Mouse (Mus musculus) right cerebral cortex, postnatal 10 days (tissue): ENCODE measurements around the gene Ccdc144b.

Experiments used
- DNase-seq, 2 experiments: peaks; one replicate each; pipeline ENCODE4 v3.0.0; 2021; ENCODE audit warnings: low spot score in 2 of 2

Ccdc144b gene

DNA sequence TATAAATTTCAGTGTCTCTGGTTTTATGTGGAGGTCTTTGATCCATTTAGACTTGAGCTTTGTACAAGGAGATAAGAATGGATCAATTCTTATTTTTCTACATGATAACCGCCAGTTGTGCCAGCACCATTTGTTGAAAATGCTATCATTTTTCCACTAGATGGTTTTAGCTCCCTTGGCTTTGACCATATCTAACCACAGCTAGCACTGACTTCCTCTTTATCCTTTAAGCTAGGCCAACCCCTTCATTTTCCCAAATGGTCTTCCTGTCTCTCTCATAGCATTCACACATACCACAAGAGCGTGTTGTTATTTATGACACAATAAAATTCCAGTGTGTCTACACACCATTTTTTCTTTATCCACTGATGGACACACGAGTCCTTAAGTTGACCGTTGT, 23.4 kb downstream of the Ccdc144b start:
- DNase-seq: no peak

DNA sequence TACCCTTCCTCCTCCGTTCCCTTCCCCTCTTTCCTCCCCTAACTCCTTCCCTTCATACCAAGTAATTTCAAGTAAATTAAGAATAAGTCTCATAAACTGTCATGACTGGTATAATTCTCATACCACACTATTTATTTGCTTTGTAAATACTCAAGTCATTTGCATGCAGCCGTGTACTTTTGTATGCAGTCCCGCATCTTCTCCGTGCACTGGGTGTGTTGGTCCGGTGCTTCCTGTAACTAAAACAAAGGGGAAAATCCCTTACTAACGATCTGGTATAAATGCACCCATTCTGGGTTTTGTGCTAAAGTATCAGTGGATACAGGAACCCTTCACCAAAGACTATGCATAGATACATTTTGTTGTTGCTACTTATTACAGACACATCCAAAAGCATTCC, 27.6 kb downstream of the Ccdc144b start:
- no peak for DNase-seq

DNA sequence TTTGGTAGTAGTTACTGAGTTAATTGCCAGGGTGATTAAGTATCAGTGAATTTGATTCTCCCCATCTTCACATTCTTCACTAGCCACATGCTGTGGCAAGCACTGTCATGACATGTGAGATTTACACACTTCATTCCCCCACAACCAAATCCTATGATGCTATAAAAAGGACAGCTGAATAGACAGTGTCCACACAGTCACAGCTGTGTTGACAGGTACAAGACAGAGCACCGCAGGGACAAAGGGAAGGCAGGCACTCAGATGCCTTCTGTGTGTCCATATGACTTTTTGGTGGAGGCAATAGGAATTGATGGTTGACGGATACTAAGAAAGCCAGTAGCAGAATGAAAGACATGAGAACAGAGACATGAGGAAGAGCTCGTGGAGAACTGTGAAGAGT, 42.1 kb downstream of the Ccdc144b start:
- no peak for DNase-seq

DNA sequence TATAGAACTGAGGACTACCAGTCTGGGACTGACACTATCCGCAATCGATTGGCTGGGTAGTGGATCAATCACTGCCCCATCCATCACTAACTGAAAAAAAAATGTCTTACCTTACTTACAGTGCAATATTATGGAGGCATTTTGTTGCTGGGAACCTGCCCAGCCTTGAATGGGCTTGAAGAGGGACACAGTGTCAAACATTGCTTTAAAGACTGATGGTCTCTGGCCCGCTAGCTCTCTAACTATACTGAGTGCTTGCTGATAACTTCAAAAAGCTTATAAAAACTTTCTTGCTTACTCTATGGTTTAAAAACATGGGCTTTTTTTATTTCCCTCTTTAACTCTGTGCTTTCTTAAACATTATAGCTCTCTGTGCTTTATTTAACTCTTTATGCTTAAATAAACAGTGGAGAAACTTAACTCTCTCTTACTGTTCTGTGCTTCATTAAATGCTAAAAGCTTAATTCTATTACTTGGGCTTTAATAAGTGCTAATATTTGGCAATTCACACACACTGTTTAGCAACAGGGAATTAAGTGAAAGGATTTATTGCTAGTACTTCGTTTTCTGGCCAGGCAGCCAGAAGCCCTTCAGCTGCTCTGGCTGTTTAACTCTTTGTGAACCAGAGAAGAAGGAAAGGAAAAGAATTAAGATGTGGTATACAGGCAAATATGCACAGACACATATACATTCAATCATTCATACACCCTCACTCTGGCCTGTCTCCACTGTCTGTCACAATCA, 44.8 kb downstream of the Ccdc144b start:
- DNase-seq: no peak

DNA sequence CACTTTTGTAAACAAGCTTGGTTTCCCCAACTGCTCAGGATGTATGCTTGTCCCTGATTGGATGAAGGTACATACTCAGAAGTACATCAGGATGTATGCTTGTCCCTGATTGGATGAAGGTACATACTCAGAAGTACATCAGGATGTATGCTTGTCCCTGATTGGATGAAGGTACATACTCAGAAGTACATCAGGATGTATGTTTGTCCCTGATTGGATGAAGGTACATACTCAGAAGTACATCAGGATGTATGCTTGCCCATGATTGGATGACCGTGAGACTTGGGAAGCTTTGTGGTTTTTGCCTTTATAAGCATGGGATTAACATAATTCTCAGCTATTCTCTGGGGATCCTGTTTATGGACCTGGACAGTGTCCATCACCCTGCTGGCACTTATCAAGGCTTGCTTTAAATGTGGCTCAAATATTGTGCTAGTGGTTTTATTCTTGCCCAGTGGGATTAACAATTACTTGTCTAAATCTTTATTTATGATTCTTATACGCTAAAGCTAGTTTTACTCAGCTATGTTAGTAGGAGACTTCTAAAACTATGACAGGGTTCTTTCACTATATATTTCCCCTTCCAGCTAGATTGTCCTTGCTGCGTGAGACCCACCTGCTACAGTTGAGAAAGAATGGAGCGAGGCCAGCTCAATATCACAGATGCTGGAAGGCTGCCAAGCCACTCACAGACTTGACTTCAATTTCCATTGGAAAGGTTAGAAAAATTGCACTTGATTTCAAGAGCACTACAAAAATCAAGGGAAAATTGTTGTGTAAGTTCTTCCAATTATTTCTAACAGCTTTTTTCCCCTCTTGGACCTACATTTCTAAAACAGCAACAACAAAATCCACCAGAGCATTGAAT, 49.1 kb downstream of the Ccdc144b start:
- peak in 1 of 2 experiments; percentile 33 for DNase-seq

DNA sequence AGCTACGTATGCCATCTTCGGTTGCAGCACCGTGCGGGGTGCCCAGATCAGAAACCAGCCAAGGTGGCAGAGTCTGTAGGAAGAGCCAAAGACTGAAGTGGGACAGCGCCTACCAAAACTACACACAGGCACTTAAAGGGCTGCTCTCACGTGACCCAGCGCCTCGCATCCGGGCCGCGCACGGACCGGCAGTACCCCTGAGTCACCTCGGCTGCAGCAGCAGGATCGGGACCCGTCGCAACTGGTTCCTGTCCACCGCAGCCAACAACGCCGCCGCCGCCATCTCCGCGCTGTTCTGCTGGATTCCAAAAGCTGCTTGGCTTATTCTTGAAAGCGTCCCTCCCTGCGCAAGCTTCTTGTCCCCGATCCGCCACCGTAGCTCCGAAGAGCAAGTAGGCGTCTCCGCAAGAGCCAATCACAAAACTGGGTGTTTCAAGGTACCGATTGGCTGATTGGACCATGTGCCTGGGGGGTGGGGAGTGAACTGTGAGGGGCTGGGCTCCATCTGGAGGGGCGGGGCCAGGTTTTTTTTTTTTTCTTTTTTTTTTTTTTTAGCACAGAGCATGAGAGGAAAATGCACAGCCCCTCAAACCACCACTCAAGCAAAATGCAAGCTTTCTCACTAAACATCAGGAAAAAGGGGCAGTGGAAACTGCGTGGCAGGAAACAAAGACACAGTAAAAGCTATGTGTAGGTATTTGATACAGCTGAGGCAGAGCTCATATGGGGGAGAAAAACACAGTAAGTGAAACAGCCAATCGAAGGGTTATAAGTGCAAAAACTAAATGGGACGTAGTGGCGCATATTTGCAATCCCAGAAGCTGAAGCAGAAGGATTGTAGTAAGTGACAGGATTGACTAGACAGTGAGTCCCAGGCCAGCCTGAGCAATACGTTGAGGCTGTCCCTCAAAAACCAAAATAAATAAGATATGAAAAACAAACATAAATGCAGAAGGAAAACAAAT, 52.8 kb downstream of the Ccdc144b start, which contains the start of gene Mccc1:
TSS of gene Mccc1 (minus strand) at position 404 of the 965 bp plus-strand sequence.
- peak; percentile 98 for DNase-seq

DNA sequence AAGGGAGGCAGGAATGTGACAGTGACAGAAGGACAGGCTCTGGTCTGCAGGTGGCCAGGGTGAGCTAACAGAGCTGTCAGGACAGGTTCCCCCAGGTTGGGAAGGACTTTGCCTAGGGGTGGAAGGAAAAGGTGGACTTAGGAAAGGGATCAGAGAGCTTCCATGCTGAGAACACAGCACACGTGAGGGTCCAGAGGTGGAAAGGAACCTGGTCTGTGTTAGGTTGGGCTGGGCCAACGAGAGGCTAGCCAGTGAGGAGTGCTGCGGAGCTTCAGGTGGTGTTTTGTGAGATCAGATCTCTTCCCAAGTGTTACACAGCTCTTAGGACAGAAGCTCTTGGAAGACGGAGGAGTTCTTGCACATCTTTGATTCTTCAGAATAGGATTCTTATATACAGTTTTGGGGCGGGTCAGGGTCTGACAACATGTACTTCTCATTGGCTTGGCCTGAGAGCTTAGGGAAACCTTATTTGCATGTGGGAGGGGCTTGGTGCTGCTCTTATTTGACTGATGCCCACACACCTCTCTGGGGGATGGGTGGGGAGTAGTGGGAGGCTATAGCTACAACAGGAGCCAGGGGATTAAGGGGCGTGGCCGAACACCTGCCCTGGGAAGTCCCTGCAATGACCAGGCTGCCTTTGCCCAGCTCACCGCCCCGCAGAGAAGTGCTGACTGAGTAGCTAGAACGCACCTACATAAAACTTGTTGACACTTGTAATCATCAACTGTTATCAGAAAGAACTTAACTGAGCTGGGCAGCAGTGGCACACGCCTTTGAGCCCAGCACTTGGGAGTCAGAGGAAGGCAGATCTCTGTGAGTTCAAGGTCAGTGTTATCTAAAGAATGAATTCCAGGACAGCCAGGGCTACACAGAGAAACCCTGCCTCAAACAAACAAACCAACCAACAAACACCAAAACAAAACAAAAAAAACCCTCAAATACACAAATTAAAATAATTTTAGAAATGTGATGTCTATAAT, 58.5 kb downstream of the Ccdc144b start:
- no peak for DNase-seq

DNA sequence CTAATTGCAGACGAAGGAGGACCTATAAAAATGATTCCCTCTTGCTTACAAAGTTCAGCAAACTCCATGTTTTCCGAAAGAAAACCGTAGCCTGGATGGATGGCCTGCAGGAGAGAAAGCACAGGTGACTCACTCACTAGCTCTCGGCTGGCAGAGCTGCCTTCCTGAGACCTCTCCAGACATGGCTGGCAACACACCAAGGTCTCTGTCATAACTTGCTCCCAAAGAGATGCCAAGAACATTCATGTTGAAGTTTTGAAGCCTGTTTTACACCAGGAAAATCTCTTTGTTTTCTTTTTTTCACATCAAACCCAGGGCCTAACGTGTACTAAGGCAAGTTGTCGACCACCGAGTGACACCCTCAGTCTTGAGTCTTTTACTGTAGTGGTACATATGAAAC, 62.6 kb downstream of the Ccdc144b start:
- DNase-seq: no peak

DNA sequence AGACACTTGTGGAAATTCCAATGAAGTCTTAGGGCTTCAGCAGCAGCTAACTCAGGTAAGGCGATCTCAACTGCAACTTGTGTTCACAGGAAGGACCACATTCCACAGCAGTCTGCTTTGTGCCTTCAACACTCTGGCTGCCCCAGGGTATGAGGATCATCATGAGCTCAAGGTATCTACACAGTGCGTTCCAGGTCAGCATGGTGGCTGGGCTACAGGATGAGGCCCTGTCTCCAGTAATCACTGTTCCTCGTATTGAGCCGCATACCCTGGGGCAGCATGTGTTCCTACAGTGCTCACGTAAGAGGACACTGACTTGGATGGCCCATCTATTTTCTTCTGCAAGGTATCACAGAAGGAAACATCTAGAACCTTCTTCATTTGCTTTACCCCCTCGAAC, 65.3 kb downstream of the Ccdc144b start:
- DNase-seq: no peak

DNA sequence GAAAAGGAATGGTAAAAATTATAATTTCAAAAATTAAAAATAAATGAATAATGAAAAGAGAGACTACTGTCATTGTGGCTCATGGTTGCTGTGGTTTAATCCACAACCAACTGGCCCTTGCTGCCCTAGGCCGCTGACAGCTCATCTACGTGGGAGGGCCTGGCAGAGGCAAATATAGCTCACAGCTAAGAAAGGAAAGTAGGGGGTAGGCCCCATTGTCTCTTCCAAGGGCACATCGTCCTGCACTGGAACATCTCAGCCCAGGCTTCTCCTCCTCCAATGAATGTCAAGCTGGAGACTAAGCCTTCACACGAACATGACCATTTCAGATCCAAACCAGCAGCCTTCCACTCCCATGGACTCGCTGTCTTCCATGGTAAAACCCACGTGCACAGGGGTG, 67.1 kb downstream of the Ccdc144b start:
- DNase-seq: no peak

DNA sequence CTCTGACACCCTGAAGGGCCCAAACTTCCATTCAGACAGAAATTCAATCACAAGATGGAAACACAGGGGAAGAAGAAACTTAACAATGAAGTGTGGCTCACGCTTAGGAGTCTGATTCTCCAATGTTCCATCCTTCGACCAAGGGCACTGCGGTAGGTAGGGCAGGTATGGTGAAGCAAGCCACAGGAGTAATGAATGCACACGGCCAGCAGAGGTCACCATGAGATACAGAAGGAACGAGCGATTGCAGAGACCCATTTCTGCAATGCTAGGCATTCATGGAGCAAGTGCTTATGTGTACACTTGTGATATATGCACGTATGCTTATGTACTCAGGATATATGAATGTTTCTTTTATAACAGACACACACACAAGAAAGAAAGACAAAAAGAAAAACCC, 79.8 kb downstream of the Ccdc144b start:
- peak; percentile 37 to 42 for DNase-seq

DNA sequence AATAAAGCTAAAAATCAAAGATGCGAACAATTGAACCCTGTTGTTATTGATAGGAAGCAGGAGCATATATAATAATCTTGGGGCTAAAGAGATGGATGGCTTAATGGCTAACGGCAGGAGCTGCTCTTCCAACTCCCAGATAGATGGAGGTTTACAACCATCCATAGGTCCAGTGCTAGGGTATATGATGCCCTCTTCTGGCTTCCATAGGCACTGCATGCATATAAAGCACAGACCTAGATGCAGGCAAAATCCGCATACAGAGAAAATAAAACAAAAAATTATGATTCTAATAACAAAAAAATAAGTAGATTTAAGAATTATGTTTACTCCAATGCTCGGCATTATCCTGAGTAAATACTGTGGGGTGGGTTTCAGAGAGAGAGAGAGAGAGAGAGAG, 80.4 kb downstream of the Ccdc144b start:
- DNase-seq: peak in 1 of 2 experiments; percentile 55

DNA sequence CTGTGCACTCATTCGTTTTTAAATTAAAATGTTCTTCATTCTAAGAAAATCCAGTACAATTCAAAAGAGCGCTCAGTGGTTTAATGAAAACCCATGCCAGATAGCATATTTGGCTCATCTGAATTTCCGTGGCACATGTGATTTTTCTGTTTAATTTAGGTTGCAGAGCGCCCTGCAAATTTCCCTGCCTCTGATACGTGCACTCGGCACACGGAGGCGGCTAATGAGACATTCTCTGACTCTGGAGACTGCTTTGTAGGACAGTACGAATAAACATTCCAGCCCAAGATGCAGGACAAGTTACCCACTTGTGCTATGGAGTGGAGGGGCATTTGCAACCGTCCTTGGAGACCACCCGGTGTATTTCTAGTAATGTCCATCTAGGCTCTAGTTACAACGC, 82.2 kb downstream of the Ccdc144b start:
- no peak for DNase-seq

DNA sequence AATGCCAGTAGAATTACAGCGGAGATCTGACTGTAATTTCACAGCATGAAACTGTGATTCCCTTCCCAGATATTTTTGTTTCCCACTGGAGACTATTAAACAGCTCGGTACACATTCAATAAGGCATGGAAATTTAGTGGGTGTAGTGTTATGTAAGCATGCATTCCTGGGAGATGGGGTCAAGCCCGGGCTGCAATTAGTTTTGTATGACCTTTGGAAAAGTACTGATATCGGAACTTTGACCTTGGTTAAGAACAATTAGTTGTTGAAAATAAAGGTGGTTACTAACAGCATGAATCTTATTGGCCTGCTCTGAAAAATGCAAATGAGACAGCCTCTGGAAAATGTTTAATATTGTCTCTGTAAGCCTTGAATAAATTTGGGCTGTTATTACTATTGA, 82.9 kb downstream of the Ccdc144b start:
- DNase-seq: no peak

DNA sequence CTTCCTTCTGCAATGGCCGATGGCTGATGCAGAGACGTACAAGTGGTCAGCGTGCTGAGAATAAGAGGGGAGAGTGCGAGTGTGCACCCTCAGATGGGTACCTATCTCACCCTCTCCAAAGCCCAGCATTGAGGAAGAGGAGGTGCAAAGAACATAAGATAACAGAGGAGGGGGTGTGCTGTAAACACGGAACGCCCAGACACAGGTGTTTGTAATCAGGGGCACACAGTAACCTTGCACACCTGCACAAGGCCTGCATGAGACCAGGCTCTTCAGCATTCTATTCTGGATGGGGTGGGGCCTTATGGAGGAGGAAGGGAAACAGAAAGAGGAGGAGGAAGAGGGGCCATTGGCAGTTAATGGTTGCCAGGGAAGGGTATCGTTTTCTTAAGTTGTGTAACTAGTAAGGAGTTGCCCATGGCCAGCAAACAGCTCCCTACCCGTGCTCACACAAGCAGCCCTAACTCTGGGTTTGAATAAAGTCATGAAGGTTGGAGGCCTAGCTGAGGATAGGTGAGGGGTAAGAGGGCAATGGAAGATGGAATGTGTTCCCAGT, 85.9 kb downstream of the Ccdc144b start:
- no peak for DNase-seq

DNA sequence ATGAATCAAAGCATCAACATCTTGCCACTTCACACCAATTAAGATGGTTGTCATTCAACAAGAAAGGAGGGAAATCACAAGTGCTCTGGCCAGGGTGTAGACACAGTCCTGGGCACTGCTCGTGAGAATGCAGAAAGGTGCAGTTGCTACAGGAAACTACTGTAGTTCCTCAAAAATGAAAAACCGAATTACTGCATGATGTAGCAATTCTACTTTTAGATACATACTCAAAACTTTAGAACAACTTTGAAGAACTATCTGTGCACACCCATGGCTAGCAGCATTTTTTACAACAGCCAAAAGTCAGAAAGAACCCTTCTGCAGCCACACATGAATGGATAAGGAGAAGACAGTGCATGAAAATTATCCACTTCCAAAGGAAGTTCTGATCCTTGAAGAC, 86.9 kb downstream of the Ccdc144b start:
- DNase-seq: no peak

DNA sequence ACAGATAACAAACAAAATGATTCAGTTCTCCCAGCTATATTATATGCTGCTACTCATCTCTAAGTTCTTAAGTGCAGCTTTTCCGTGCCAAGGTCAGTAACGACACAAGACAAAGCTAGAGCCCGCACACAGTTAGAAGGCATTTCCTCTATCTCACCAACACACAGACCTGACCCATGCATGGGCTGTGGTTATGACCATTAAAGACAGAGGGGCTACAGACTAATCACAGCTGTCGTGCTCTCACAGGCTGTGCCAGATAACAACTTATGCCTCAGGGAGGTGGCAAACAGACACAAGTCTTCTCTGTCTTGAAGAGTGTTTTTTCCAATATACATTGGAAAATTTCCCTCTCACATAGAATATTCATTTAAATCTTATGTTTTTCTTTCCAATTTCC, 88.4 kb downstream of the Ccdc144b start:
- DNase-seq: no peak

DNA sequence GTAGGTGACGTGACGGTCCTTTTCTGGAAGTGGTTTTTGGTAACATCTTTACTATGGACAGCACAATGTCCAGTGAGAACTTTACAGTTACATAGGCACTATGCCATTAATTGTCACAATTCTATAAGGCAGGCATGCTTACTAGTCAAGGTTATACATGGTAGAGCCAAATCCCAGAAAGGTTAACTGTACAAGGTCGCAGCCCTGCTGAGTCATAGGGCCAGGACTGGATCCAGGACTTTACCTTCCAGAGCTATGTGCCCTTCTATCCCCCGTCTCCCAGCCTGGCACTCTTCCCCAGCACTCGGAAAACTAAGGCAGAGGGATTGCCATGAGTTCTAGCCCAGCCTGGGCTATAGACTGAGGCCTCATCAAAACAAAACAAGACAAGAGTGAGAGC, 89.4 kb downstream of the Ccdc144b start:
- DNase-seq: no peak

DNA sequence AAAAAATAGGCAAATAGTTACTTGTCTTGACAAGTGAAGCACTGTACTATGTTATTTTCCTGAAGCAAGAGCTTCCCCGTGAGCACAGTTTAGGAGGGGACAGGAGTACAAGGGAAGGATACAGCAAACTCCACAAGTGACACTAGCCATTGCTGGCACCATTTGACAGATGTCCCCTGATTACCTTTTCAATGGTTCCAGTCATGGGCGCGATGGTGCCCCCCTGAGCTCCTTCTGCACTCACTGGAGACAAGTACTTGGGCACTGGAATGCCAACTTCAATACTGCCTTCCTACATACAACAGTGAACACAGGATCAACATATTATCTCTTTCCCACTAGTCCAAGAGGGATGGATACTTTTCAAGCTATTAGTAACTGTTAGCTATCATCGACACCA, 89.9 kb downstream of the Ccdc144b start:
- DNase-seq: no peak

DNA sequence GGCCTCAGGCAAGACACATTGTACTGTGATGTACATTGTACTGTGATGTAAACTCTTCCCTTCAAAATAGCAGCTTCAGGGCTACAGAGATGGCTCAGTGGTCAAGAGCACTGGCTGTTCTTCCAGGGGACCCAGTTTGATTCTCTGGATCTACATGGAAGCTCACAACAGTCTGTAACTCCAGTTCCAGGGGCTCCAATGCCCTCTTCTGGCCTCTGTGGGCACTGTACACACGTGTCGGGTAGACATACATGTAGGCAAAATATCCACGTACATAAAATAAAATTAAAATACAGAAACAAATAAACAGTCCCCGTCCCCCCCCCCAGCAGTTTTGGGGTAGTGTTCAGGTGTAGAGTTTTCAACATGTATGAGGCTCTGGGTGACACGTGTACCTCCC, 90.4 kb downstream of the Ccdc144b start:
- no peak for DNase-seq
